Mouse (Mus musculus) liver, embryonic 14.5 days (tissue): ENCODE results near the gene Fry.

Source experiments
- CTCF ChIP-seq: IDR thresholded peaks from 2 replicates; pipeline ENCODE4 v1.5.1; 2016; ENCODE audit warnings: antibody characterized with exemption, low read depth, control low read depth
- EP300 ChIP-seq: IDR thresholded peaks from 2 replicates; pipeline ENCODE4 v1.6.1; 2016; ENCODE audit warnings: antibody characterized with exemption, low read depth

GRCm38 (mm10) chr5:150302996-150303395 is 184.6 kb downstream of the Fry start:
- TF ChIP-seq EP300 (no peak), CTCF (no peak)
